Mouse (Mus musculus) CH12.LX (cell line): ENCODE results near the gene Gipr.

Experiments
- BHLHE40 ChIP-seq: IDR thresholded peaks from 2 replicates; pipeline ENCODE4 v1.6.1; 2011; ENCODE audit warnings: mild to moderate bottlenecking, low read depth, low read length, improper control_type of control experiment
- CHD1 ChIP-seq: IDR thresholded peaks from 2 replicates; pipeline ENCODE4 v1.6.1; 2012; ENCODE audit warnings: low read depth, low read length, improper control_type of control experiment, inconsistent platforms
- CTCF ChIP-seq, 2 experiments: IDR thresholded peaks in 1 of 2; conservative IDR thresholded peaks in 1 of 2; 2 replicates each; pipeline ENCODE4 v1.5.1; 2011 to 2012; ENCODE audit warnings: low read depth in 2 of 2, low read length in 2 of 2, improper control_type of control experiment in 1 of 2, inconsistent platforms in 1 of 2, mild to moderate bottlenecking in 1 of 2, moderate library complexity in 1 of 2
- EP300 ChIP-seq: IDR thresholded peaks from 2 replicates; pipeline ENCODE4 v1.6.1; 2011; ENCODE audit warnings: low read length, improper control_type of control experiment
- IRF4 ChIP-seq: IDR thresholded peaks from 2 replicates; pipeline ENCODE4 v1.6.1; 2014; ENCODE audit warnings: low read depth, mild to moderate bottlenecking, inconsistent platforms, low read length, improper control_type of control experiment
- MAX ChIP-seq: IDR thresholded peaks from 2 replicates; pipeline ENCODE4 v1.6.1; 2011; ENCODE audit warnings: low read length, improper control_type of control experiment
- MAZ ChIP-seq: IDR thresholded peaks from 2 replicates; pipeline ENCODE4 v1.6.1; 2012; ENCODE audit warnings: low read depth, mild to moderate bottlenecking, inconsistent platforms, low read length, improper control_type of control experiment, moderate library complexity
- MXI1 ChIP-seq: IDR thresholded peaks from 2 replicates; pipeline ENCODE4 v1.6.1; 2011; ENCODE audit warnings: mild to moderate bottlenecking, low read depth, low read length, improper control_type of control experiment
- NRF1 ChIP-seq: IDR thresholded peaks from 2 replicates; pipeline ENCODE4 v1.6.1; 2014; ENCODE audit warnings: low read depth, mild to moderate bottlenecking, inconsistent platforms, low read length, improper control_type of control experiment, moderate library complexity
- POLR2A ChIP-seq: IDR thresholded peaks from 2 replicates; pipeline ENCODE4 v1.6.1; 2011; ENCODE audit warnings: low read depth, mild to moderate bottlenecking, improper control_type of control experiment, low read length
- USF1 ChIP-seq: IDR thresholded peaks from 2 replicates; pipeline ENCODE4 v1.6.1; 2014; ENCODE audit warnings: low read depth, mild to moderate bottlenecking, inconsistent platforms, low read length, improper control_type of control experiment
- ZKSCAN1 ChIP-seq: IDR thresholded peaks from 2 replicates; pipeline ENCODE4 v1.6.1; 2012; ENCODE audit warnings: low read depth, inconsistent platforms, low read length, improper control_type of control experiment, borderline replicate concordance
- ZMIZ1 ChIP-seq: IDR thresholded peaks from 2 replicates; pipeline ENCODE4 v1.6.1; 2012; ENCODE audit warnings: low read depth, mild to moderate bottlenecking, inconsistent platforms, low read length, improper control_type of control experiment

DNA sequence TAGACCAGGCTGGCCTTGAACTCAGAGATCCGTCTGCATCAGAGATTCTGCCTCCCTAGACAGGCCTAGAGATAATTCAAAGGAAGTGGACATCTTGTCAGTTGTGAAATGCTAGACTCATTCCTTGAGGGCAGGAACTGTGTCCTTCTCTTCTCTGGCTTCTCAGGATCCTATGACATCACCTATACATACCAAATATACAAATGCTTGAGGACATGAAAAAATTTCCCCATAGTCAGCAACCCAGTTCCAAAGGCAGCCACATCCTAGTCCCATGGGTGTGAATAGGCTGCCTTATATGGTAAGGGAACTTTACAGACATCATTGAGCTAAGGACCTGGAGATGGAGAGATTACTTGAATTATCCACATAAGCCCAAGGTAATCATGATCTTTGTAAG, 56.4 kb downstream of the Gipr start:
- no peak for TF ChIP-seq EP300
- TF ChIP-seq MXI1: no peak
- no peak for TF ChIP-seq ZKSCAN1
- TF ChIP-seq MAZ: no peak
- TF ChIP-seq CTCF (conservative IDR thresholded peaks at IDR 0.05 in 1 of 2, IDR thresholded peaks at IDR 0.05 in 1 of 2; ENCODE audit: low read depth in 2 of 2, low read length in 2 of 2): no peak
- no peak for TF ChIP-seq NRF1
- TF ChIP-seq POLR2A: no peak
- TF ChIP-seq IRF4: no peak
- TF ChIP-seq MAX: no peak
- no peak for TF ChIP-seq CHD1
- TF ChIP-seq USF1: no peak
- TF ChIP-seq ZMIZ1: no peak
- no peak for TF ChIP-seq BHLHE40
